ENCODE assay signal across 10 mouse cellular contexts in genomic region chr15:6278606-6279468, GRCm38 (mm10). TPM values are rescaled to one million over a fixed set of nuclear protein-coding genes. Genes with fewer than 3 reads are reported as not detected.
DNase-seq lines count a peak whose midpoint lies in the region; ATAC-seq lines count a peak whose summit lies in the region.
"Had no signal": no experiment of that assay in that cellular context is flagged by ENCODE, and none has a peak within 500 bp of the region (broad histone marks: within the 10 kb centered on the region; RNA-seq: fewer than 3 reads in every experiment).

No protein-coding gene starts in this region.

- H3K9me3 ChIP-seq in forebrain, embryonic 14.5 days (replicated peaks; ENCODE audit: control insufficient read depth, low read length), result no peaks in the 10 kb centered on the region
- no peaks in the 10 kb centered on the region for H3K9me3 ChIP-seq in forebrain, embryonic 10.5 days
- H3K9me3 ChIP-seq in limb, embryonic 13.5 days, result no peaks in the 10 kb centered on the region
- H3K9me3 ChIP-seq: hindbrain, embryonic 12.5 days had no signal

- peak; percentile 33 for DNase-seq in forebrain, embryonic 14.5 days (ENCODE audit: low spot score)
- DNase-seq in forebrain, embryonic 10.5 days (ENCODE audit: extremely low spot score, low spot score), result no peak
- peak; percentile 30 for DNase-seq in NIH3T3 (ENCODE audit: low read depth)
- peak; percentile 80 for DNase-seq in heart, adult 8-10 months (ENCODE audit: low spot score)
- no peak for DNase-seq in right cerebral cortex, adult 2 months (ENCODE audit: low spot score in 2 of 2)
- no peak for DNase-seq in frontal cortex, postnatal 25 days (ENCODE audit: low spot score in 2 of 2)
- DNase-seq in left cerebral cortex, postnatal 36 days (ENCODE audit: low spot score in 2 of 2), result no peak
- DNase-seq: adrenal gland, postnatal 14 days had no signal

- no peak overlapping the region for H3K4me2 ChIP-seq in forebrain, embryonic 14.5 days (ENCODE audit: low read length)
- peak overlapping the region; percentile 52 for H3K4me2 ChIP-seq in limb, embryonic 13.5 days (replicated peaks)
- H3K4me2 ChIP-seq: hindbrain, embryonic 12.5 days had no signal

- no peak for ATAC-seq in forebrain, embryonic 14.5 days
- ATAC-seq in limb, embryonic 13.5 days (ENCODE audit: low FRiP score, low read depth), result peak; percentile 64

- H3K36me3 ChIP-seq in forebrain, embryonic 14.5 days (ENCODE audit: control insufficient read depth, insufficient read depth, low read length), result no peaks in the 10 kb centered on the region
- H3K36me3 ChIP-seq in forebrain, embryonic 10.5 days (replicated peaks), result no peaks in the 10 kb centered on the region
- no peaks in the 10 kb centered on the region for H3K36me3 ChIP-seq in limb, embryonic 13.5 days
- H3K36me3 ChIP-seq: hindbrain, embryonic 12.5 days had no signal

- no peak overlapping the region for H3K27ac ChIP-seq in forebrain, embryonic 14.5 days (ENCODE audit: low read depth, low read length)
- H3K27ac ChIP-seq in forebrain, embryonic 10.5 days, result no peak overlapping the region
- H3K27ac ChIP-seq in limb, embryonic 13.5 days, result peak overlapping the region; percentile 79
- H3K27ac ChIP-seq: hindbrain, embryonic 12.5 days had no signal

- H3K4me1 ChIP-seq in forebrain, embryonic 14.5 days (ENCODE audit: control insufficient read depth, insufficient read depth, low read length), result no peaks in the 10 kb centered on the region
- H3K4me1 ChIP-seq in forebrain, embryonic 10.5 days, result no peaks in the 10 kb centered on the region
- H3K4me1 ChIP-seq in limb, embryonic 13.5 days, result peaks cover 48% of the 10 kb centered on the region
- H3K4me1 ChIP-seq: hindbrain, embryonic 12.5 days had no signal

- WGBS in forebrain, embryonic 14.5 days, result 82% methylated on average over 11 of the region's 11 CpGs
- WGBS in forebrain, embryonic 10.5 days, result 84% methylated on average over 11 of the region's 11 CpGs
- WGBS in limb, embryonic 13.5 days, result 16% methylated on average over 11 of the region's 11 CpGs

- no peaks in the 10 kb centered on the region for H3K27me3 ChIP-seq in forebrain, embryonic 14.5 days (replicated peaks; ENCODE audit: control insufficient read depth, insufficient read depth, low read length)
- H3K27me3 ChIP-seq in forebrain, embryonic 10.5 days (ENCODE audit: poor library complexity, severe bottlenecking), result no peaks in the 10 kb centered on the region
- H3K27me3 ChIP-seq in limb, embryonic 13.5 days, result no peaks in the 10 kb centered on the region
- H3K27me3 ChIP-seq: hindbrain, embryonic 12.5 days had no signal

- H3K4me3 ChIP-seq in forebrain, embryonic 14.5 days (ENCODE audit: low read depth, low read length), result no peak overlapping the region
- no peak overlapping the region for H3K4me3 ChIP-seq in forebrain, embryonic 10.5 days
- no peak overlapping the region for H3K4me3 ChIP-seq in limb, embryonic 13.5 days
- H3K4me3 ChIP-seq: hindbrain, embryonic 12.5 days had no signal

- intact Hi-C loops in left cerebral cortex, postnatal 36 days (cut with DNase I), result no loop called here

- H3K9ac ChIP-seq in forebrain, embryonic 14.5 days (ENCODE audit: low read length), result no peak overlapping the region
- no peak overlapping the region for H3K9ac ChIP-seq in limb, embryonic 13.5 days
- H3K9ac ChIP-seq: hindbrain, embryonic 12.5 days had no signal

RNA-seq across cellular contexts. Expression of gene Dab2, which starts 20.8 kb away (rescaled TPM):
- polyA plus RNA-seq in forebrain, embryonic 14.5 days (2014; fragmentation: Nextera tagmentation; extraction: Ambion mirVana), result 16.1 and 20.1 TPM in 2 replicates
- polyA plus RNA-seq in forebrain, embryonic 10.5 days (2016; fragmentation: Nextera tagmentation; extraction: Ambion mirVana), result 33.2 and 33.7 TPM in 2 replicates
- 10 to 100 TPM; 18.9 to 27.1 (median 22.0) TPM for total RNA-seq in heart, adult 8-10 months (2022)
- polyA plus RNA-seq in limb, embryonic 13.5 days (2015; fragmentation: Nextera tagmentation; extraction: Ambion mirVana), result 78.4 and 92.0 TPM in 2 replicates
- 10 to 100 TPM in 1 of 2 experiments, 1 to 10 TPM in 1; 9.4 to 15.3 TPM for total RNA-seq in left cerebral cortex, postnatal 36 days (2021)

Comparison
In these comparisons a context has a peak if more than half of its experiments do, and no peak if none do; other contexts are left out.
1. DNase-seq: peak in forebrain, embryonic 14.5 days (single experiment), NIH3T3 (single experiment) and heart, adult 8-10 months (single experiment); none in forebrain, embryonic 10.5 days (single experiment), right cerebral cortex, adult 2 months (0 of 2), frontal cortex, postnatal 25 days (0 of 2) and left cerebral cortex, postnatal 36 days (0 of 2).